Mouse (Mus musculus) heart, embryonic 14.5 days (tissue): ENCODE measurements around the gene H2-DMb2. TPM values are rescaled to one million over a fixed set of nuclear protein-coding genes. Genes with fewer than 3 reads are reported as not detected.

Experiments used
- ATAC-seq: fragments of 200-750 bp; cut with Nextera tagmentation; 2 replicates; pipeline ENCODE4 v1.8.0; 2017; ENCODE audit warnings: low read depth, moderate TSS enrichment; ENCODE audit not compliant: insufficient number of reproducible peaks, insufficient read depth, low FRiP score
- H3K27ac ChIP-seq, 2 experiments: fragments of 200-500 bp in 1 of 2; fragments of 300-500 bp in 1 of 2; sonication (generic) in 1 of 2; replicated peaks in 1 of 2; 2 replicates each; pipeline ENCODE4 v1.5.1; 2012 to 2014; ENCODE audit warnings: low read depth in 2 of 2, low read length in 2 of 2, control low read depth in 1 of 2, mild to moderate bottlenecking in 1 of 2, mixed read lengths in 1 of 2; ENCODE audit not compliant: control insufficient read depth in 1 of 2, insufficient read depth in 1 of 2
- H3K27me3 ChIP-seq: fragments of 300-500 bp; sonication (generic); 2 replicates; pipeline ENCODE4 v1.6.1; 2014; ENCODE audit warnings: mild to moderate bottlenecking, low read length, control low read depth; ENCODE audit not compliant: control insufficient read depth, insufficient read depth
- H3K36me3 ChIP-seq: fragments of 300-500 bp; sonication (generic); 2 replicates; pipeline ENCODE4 v1.6.1; 2014; ENCODE audit warnings: mild to moderate bottlenecking, control low read depth, low read length, mixed read lengths; ENCODE audit not compliant: control insufficient read depth, insufficient read depth
- H3K4me1 ChIP-seq, 2 experiments: fragments of 200-500 bp in 1 of 2; fragments of 300-500 bp in 1 of 2; sonication (generic) in 1 of 2; 2 replicates each; pipeline ENCODE4 v1.6.1; 2012 to 2014; ENCODE audit warnings: low read length in 2 of 2, control low read depth in 1 of 2, mixed read lengths in 1 of 2; ENCODE audit not compliant: control insufficient read depth in 2 of 2, insufficient read depth in 2 of 2
- H3K4me2 ChIP-seq: fragments of 300-500 bp; sonication (generic); 2 replicates; pipeline ENCODE4 v1.6.1; 2014; ENCODE audit warnings: mild to moderate bottlenecking, low read length
- H3K4me3 ChIP-seq, 2 experiments: fragments of 200-500 bp in 1 of 2; fragments of 300-500 bp in 1 of 2; sonication (generic) in 1 of 2; 2 replicates each; pipeline ENCODE4 v1.5.1; 2012 to 2014; ENCODE audit warnings: low read length in 2 of 2, mild to moderate bottlenecking in 2 of 2, control low read depth in 1 of 2, low read depth in 1 of 2, moderate library complexity in 1 of 2; ENCODE audit not compliant: control insufficient read depth in 1 of 2, insufficient read depth in 1 of 2
- H3K9ac ChIP-seq: fragments of 300-500 bp; sonication (generic); 2 replicates; pipeline ENCODE4 v1.6.1; 2014; ENCODE audit warnings: mild to moderate bottlenecking, low read length
- H3K9me3 ChIP-seq: fragments of 300-500 bp; sonication (generic); 2 replicates; pipeline ENCODE4 v1.6.1; 2016; ENCODE audit warnings: low read length, control low read depth; ENCODE audit not compliant: control insufficient read depth
- WGBS: fragments of 180-500 bp; shearing (Covaris S2); extraction: QIAGEN DNeasy Blood & Tissue Kit; methylation state at CpG from one replicate; pipeline ENCODE4 v1.1.7; 2014; 5-methylcytosine and 5-hydroxymethylcytosine counted together
- polyA plus RNA-seq: library from polyadenylated mRNA; unstranded; fragments of >200 nt; fragmentation: Nextera tagmentation; extraction: Ambion mirVana; gene quantifications from 2 replicates; pipeline ENCODE4 v1.2.1, GENCODE M21; 2014

Gene H2-DMb2
- polyA plus RNA-seq, 1 experiment from 2014 or later, result 0.36 TPM

DNA sequence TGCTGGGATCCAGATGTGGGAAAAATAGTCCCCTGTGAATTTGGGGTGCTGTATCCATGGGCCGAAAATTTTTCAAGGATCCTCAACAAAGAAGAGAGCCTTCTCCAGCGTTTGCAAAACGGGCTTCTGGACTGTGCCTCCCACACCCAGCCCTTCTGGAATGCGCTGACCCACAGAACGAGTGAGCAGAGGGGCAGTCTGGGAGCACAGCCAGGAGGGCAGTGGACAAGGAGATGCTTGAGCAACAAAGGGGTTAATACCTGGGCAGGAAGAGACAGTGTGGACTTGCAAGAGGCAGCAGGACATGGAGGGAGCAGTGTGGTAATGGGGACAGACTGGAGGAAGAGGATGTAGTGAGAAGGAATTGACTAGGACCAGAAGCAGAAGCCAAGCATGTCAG is 12.4 kb downstream of the H2-DMb2 start:
- Histone ChIP-seq H3K4me2 (no peak overlapping the region), H3K9me3 (no peaks in the 10 kb centered on the region), H3K27ac (no peak overlapping the region), H3K4me1 (no peaks in the 10 kb centered on the region), H3K9ac (no peak overlapping the region), H3K36me3 (no peaks in the 10 kb centered on the region), H3K27me3 (no peaks in the 10 kb centered on the region), H3K4me3 (no peak overlapping the region)
- 37% methylated on average over 5 of the region's 5 CpGs for WGBS
- ATAC-seq, result no peak

DNA sequence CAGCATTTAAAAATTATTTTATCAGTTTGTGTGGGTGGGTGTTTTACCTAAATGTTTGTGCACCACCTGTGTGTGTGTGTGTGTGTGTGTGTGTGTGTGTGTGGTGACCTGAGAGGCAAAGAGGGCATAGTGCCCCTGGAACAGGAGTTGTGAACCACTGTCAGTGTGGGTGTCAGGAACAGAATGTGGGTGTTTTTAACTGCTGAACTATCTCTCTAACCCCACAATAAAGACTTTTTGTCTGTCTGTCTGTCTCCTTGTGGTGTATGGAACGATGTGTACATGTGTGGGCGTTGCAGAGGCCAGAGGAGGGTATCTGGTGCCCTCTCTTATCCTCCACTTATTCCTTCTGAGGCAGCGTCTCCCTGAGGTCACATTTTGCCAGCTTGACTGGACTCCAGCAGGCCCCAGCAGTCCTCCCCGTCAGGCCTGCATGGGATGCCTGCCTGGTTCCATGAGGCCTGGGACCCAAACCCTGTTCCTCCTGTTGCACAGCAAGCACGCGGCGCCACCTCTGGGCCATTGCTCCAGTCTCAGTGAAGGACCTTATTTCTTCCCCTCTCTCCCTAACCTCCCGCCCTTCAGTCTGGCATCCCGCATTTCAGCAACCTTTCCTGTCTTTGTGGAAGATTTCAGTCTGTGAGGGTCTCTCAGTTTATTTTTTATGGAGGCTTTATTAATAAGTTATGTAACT is 21.2 kb downstream of the H2-DMb2 start:
- ATAC-seq, result no peak
- Histone ChIP-seq H3K4me3 (no peak overlapping the region), H3K9me3 (0 out of 2 replicates have a peak, but pooled peaks cover 4% of the 10 kb centered on the region), H3K9ac (no peak overlapping the region), H3K27me3 (0 out of 2 replicates have a peak, but pooled peaks cover 3% of the 10 kb centered on the region), H3K4me1 (no peaks in the 10 kb centered on the region), H3K27ac (no peak overlapping the region), H3K36me3 (no peaks in the 10 kb centered on the region), H3K4me2 (no peak overlapping the region)
- 30% methylated on average over 9 of the region's 9 CpGs for WGBS

DNA sequence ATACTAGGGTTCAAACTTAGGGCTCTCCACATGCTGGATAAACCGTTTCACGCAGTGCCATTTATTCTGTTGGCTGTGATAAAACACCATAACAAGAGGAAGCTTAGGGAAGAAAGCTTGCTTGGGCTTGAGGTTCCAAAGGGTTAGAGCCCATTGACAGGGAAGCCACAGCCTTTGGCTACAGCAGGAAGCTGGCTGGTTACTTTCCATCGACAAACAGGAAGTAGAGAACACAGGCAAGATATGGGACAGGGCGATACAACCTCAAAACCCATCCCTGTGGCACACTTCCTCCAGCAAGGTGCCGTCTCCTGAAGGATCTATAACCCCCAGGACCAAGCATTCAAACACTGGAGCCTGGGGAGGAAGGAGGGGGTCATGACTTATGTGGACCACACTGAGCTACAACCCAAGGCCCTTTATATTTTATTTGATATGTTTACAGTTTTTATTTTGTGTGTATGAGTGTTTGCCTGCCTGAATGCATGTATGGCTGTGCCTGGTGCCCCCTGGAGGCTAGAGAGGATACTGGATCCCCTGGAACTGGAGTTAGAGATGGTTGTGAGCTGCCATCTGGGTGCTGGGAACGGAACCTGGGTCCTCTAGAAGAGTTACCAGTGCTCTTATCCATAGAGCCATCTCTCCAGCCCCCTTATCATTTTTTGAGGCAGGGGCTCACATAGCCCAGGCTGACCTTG is 22.1 kb downstream of the H2-DMb2 start:
- Histone ChIP-seq H3K27ac (no peak overlapping the region), H3K9me3 (0 out of 2 replicates have a peak, but pooled peaks cover 4% of the 10 kb centered on the region), H3K36me3 (no peaks in the 10 kb centered on the region), H3K9ac (no peak overlapping the region), H3K4me3 (no peak overlapping the region), H3K4me1 (no peaks in the 10 kb centered on the region), H3K4me2 (no peak overlapping the region), H3K27me3 (0 out of 2 replicates have a peak, but pooled peaks cover 3% of the 10 kb centered on the region)
- no peak for ATAC-seq
- 68% methylated on average over 6 of the region's 6 CpGs for WGBS

GRCm38 (mm10) chr17:34169279-34169678 is 26.2 kb downstream of the H2-DMb2 start:
- Histone ChIP-seq H3K36me3 (no peaks in the 10 kb centered on the region), H3K4me2 (no peak overlapping the region), H3K27ac (no peak overlapping the region), H3K9me3 (peaks cover 9% of the 10 kb centered on the region), H3K4me3 (no peak overlapping the region), H3K27me3 (0 out of 2 replicates have a peak, but pooled peaks cover 3% of the 10 kb centered on the region), H3K4me1 (no peaks in the 10 kb centered on the region), H3K9ac (no peak overlapping the region)
- 0% methylated on average over 2 of the region's 2 CpGs for WGBS
- ATAC-seq, result no peak

DNA sequence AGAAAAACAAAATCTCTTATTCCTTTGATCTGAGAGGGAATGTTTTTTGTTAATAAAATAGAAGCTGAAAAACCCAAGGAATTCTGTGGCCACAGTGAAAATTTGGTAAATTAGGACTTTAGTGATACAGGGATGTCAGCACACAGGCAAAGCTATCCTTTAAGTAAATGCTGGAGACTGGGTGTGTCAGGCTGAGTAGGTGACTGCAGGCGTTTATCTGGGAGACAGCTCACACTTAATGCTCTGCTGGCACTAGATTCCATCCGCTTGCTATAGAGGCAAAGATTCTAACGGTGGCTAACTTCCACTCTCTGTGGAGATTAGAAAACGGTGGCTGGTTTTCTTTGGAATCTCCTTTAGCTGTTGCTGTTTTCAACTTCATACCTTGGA is 27.4 kb downstream of the H2-DMb2 start:
- H3K9ac ChIP-seq, result no peak overlapping the region
- no peak overlapping the region for H3K27ac ChIP-seq
- no peaks in the 10 kb centered on the region for H3K36me3 ChIP-seq
- H3K4me3 ChIP-seq, result no peak overlapping the region
- 19% methylated on average over 4 of the region's 4 CpGs for WGBS
- no peak overlapping the region for H3K4me2 ChIP-seq
- no peak for ATAC-seq
- H3K4me1 ChIP-seq, result no peaks in the 10 kb centered on the region
- H3K27me3 ChIP-seq, result 0 out of 2 replicates have a peak, but pooled peaks cover 3% of the 10 kb centered on the region
- peaks cover 8% of the 10 kb centered on the region for H3K9me3 ChIP-seq

GRCm38 (mm10) chr17:34170877-34171498 is 27.9 kb downstream of the H2-DMb2 start:
- 0 out of 2 replicates have a peak overlapping the region, but pooled peaks have one; percentile 13 for H3K4me2 ChIP-seq

GRCm38 (mm10) chr17:34172528-34172927 is 29.4 kb downstream of the H2-DMb2 start:
- ATAC-seq, result no peak
- Histone ChIP-seq H3K36me3 (no peaks in the 10 kb centered on the region), H3K9me3 (peaks cover 13% of the 10 kb centered on the region), H3K27ac (no peak overlapping the region), H3K4me2 (no peak overlapping the region), H3K27me3 (0 out of 2 replicates have a peak, but pooled peaks cover 3% of the 10 kb centered on the region), H3K4me3 (no peak overlapping the region), H3K9ac (no peak overlapping the region), H3K4me1 (no peaks in the 10 kb centered on the region)
- WGBS, result 93% methylated on average over 5 of the region's 5 CpGs

More at GRCm38 (mm10) chr17:34170877-34171498, 27.9 kb downstream of the H2-DMb2 start:
- Histone ChIP-seq H3K36me3 (no peaks in the 10 kb centered on the region), H3K9me3 (peaks cover 5% of the 10 kb centered on the region), H3K9ac (no peak overlapping the region), H3K27ac (no peak overlapping the region), H3K27me3 (0 out of 2 replicates have a peak, but pooled peaks cover 3% of the 10 kb centered on the region), H3K4me1 (no peaks in the 10 kb centered on the region), H3K4me3 (no peak overlapping the region)
- WGBS, result 32% methylated on average over 13 of the region's 13 CpGs
- no peak for ATAC-seq
